Mouse (Mus musculus) heart, postnatal 14 days (tissue): Measurements from ENCODE around the gene B230104I21Rik. TPM values are rescaled to one million over a fixed set of nuclear protein-coding genes. Genes with fewer than 3 reads are reported as not detected.

ENCODE experiments used
- DNase-seq, 2 experiments: peaks; one replicate each; pipeline ENCODE4 v3.0.0; 2021 to 2022
- intact Hi-C: fragments of 180-260 bp; cut with DNase I; formaldehyde crosslinking; loops from one replicate; pipeline ENCODE4 v1.15.1; 2025
- long read RNA-seq, 2 experiments: library from polyadenylated mRNA; stranded (forward); transcript quantifications; one replicate each; pipeline ENCODE4 v2.0.0; 2021
- total RNA-seq, 2 experiments: library from RNA; stranded (reverse); gene quantifications; 2 replicates each; pipeline ENCODE4 v1.2.3; 2021

B230104I21Rik gene
- total RNA-seq: not detected
- long read RNA-seq, experiment 1: 0 reads
- long read RNA-seq, experiment 2: 0 reads

- intact Hi-C loops: no loop called here
Observed at GRCm38 (mm10) chr4:154335761-154336160, at the start of gene B230104I21Rik. Gene B230104I21Rik, plus strand, starts transcription at chr4:154336127.

DNA sequence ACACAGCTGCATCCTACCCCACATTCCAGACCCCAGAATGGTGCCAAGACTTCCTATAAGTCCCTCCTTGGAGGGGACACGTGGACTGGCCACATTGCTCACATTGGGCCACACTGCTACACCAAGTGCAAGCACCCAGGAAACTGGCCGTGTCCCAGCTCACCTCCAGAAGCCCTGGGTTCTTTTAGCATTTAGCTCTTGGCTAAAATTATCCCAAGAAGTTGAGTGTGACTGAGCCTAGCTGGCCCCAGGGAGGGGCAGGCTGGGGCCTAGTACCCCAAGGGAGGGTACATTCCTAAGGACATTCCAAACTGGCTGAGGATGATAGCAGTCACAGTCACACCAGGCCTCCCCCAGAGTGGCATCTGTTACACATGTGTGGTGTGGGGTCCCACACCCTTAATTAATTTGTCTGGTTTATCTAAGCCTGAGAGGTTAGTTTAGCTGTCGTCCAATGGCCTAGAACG is 42.2 kb upstream of the B230104I21Rik start:
- no peak for DNase-seq
- intact Hi-C loops: no loop called here

More at GRCm38 (mm10) chr4:154335761-154336160, at the start of gene B230104I21Rik:
- no peak for DNase-seq

- intact Hi-C loops: no loop called here
- DNase-seq: no peak
Observed at GRCm38 (mm10) chr4:154294262-154294731, 41.6 kb upstream of the B230104I21Rik start.

DNA sequence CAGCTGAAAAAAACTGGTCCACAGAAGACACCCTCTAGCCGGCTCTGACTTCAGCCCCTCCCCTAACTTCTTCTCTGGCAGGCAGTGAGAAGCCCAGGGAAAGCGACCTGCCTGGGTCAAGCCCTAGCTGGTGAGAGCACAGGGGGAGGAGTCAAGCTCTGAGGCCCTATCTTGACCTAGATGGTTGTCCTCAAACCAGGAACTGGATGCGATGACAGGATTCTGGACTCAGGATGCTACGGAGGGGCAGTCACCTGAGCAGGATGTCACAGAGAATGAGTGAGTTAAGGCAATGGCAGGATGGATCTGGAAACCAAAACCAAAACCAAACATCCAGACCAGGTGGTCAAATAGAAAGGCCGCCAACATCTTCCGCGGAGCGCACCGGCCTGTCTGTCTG is 38.2 kb upstream of the B230104I21Rik start:
- intact Hi-C loops: no loop called here
- DNase-seq: no peak

DNA sequence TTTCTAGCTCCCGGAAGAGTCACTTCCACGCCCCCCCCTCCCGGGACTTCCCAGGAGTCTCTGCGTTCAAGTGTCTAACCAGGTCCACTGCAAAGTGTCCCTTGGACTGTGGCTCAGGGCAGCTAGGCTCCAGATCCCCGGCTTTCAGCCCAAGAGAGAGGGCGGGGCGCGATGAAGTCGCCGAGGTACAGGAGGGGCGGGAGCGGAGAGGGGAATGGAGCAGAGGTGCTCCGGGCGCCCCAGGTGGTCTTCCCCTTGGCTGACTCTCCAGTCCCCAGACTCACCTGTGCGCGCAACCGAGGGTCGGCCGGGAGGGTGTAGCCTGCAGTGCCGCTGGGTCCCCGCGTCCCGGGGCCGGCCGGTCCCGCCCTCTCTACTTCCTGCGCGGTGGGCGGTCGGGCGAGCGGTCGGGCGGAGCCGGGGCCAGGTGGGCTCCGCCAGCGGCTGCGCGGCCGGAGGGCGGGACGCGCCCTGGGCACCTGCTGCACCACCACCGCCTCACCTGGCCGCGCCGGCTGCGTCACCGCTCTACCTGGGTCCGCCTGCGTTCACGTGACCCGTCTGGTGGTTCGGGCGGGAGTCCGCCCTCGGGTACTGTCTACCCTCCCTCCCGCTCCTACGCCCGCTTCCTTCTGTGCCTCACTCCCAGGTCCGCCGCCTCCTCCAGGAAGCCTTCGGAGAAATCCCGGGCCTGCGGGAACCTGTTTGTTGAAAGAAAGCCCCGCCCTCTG is 36.2 kb upstream of the B230104I21Rik start:
- intact Hi-C loops: loop anchor here (2.0 kb wide), 2 partner anchors 137 to 235 kb away; no protein-coding TSS in a partner anchor
- DNase-seq: no peak

- peak; percentile 40 to 59 for DNase-seq
- intact Hi-C loops: loop anchor here (2.0 kb wide), 2 partner anchors 139 to 237 kb away; no protein-coding TSS in a partner anchor
Observed at GRCm38 (mm10) chr4:154301466-154301881, 34.5 kb upstream of the B230104I21Rik start, which contains the start of gene Arhgef16. Gene Arhgef16, minus strand, starts transcription at chr4:154301676.

- no peak for DNase-seq
- intact Hi-C loops: no loop called here
Observed at GRCm38 (mm10) chr4:154309131-154309530, 26.8 kb upstream of the B230104I21Rik start.

DNA sequence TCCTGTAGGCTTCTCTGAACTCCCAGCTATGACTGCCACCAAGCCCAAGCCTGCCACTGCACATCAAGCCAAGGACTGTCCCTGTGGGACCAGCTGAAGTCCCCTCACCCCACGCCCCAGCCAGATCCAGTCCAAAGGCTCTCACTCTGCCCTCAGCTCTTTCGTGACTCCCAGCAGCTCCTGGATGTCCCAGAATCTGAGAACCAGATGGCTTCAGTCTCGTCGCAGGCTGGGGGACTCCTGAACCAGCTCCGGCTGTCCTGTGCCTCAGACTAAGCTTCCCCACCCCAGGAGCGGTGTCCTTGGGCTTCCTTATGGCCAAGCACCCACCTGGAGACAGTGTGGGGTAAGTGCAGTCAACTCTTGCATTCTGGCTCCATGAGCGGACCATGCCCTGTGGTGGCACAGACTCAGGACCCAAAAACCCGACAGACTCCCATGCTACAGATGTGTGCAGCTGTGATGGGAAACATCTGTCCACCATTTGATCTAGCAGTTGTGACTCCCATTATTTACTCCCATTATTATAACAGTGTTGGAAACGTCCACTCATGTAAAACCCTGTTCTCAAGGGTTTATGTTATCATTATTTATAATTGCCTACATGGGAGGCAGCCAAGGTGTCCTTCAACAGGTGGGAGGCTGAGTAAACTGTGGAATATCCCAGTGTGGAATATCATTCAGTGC is 25.2 kb upstream of the B230104I21Rik start:
- no peak for DNase-seq
- intact Hi-C loops: no loop called here

DNA sequence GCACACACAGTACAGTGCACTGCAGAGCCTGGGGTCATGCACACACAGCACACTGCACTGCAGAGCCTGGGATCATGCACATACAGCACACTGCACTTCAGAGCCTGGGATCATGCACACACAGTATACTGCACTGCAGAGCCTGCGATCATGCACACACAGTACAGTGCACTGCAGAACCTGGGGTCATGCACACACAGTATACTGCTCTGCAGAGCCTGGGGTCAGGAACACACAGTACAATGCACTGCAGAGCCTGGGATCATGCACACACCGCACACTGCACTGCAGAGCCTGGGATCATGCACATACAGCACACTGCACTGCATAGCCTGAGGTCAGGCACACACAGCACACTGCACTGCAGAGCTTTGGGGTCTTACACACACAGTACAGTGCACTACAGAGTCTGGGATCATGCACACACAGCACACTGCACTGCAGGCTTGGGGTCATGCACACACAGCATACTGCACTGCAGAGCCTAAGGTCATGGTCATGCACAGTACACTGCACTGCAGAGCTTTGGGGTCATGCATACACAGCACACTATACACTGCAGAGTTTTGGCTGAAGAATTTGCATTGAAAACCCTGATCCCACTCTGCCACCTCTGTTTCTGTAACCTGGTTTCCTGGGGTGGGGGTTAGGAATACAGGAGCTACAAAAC is 23.6 kb upstream of the B230104I21Rik start:
- DNase-seq: no peak
- intact Hi-C loops: no loop called here

DNA sequence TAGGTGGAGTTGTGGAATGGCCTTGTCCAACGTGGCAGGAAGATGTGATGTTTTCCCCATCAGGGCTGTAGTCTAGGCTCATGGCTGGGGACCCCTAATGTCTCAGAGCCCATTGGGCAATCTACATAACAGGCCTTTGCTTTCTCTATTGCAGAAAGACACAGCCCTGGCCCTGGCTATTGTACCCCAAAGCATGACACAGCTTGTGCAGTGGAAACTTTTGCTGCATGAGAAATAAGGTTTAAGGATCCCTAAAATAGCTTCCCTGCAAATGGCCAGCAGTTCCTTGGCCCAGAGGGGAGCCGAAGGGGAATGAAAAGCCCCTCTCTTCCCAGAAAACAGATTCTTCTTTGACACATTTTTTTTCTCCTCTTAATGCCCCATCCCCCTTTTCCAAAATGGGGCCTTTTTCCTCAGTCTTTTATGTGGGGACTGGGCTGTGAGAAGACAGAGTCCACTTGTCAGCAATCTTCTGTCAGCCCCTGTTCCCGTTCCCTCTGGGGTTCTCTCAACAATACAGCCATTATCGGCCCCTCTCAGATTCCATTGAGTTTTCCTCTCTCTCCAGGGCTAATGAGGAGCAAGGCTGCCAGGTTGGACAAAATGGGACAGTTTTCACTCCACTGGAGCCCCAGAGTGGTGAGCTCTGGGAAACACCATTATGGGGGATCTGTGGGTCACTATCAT is 22.8 kb upstream of the B230104I21Rik start:
- intact Hi-C loops: no loop called here
- DNase-seq: no peak

DNA sequence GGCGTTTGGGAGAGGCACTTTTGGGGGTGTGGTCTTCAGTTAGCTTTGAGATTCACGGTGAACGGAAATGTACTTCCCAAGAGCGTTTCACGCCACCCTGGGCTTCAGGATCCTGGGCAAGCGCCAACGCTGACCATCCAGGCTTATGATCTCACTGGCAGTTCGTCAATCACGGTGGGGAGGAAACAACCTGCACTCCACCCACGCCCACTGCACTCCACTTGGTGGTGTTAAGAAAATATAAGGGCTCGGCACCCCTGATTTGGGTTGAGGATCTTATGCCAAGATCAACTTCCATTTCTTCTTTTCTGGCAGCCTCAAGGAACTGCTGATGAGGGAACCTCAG is 22.3 kb upstream of the B230104I21Rik start:
- no peak for DNase-seq
- intact Hi-C loops: no loop called here

DNA sequence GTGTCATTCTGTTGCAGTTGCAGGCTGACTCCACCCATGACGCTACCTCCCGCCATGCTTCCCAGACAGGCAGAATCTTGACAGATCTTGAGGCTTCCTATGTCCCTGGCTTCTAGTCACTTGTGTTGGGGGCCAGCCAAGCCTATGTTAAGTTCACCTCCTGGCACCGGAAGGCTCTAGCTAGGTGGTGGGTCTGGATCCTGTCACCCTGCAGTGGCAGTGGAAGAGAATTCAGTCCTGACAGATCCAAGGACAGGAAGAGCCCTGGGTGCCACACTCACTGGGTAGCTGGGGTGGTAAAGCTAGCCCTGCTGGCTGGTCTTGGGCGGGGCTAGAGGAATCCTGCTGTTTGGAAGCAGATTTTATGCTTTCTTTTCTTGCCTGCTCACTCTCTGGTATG is 10.5 kb upstream of the B230104I21Rik start:
- intact Hi-C loops: loop anchor here (5.0 to 10.0 kb wide), 3 partner anchors 432 to 502 kb away; no protein-coding TSS in a partner anchor
- no peak for DNase-seq

DNA sequence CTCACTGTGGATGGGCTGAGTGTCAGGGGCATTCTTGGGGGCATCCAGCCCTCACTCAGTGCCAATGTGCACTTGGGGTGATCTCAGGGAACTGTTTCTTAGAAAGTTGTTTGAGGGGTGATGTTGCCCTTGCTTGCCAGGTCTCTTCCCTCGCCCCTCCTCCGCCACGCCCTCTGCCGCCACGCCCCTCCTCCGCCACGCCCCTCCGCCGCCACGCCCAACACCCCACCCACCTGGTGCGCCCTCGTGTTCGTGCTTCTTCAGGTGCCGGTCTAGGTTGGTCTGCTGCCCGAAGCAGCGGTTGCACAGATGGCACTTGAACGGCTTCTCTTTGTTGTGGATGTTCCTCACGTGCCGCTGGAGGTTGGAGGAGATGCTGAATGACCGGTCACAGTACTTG is 7.5 kb upstream of the B230104I21Rik start:
- intact Hi-C loops: loop anchor here (2.0 to 10.0 kb wide), 5 partner anchors 62 to 499 kb away; no protein-coding TSS in a partner anchor

GRCm38 (mm10) chr4:154328836-154329235 is 7.1 kb upstream of the B230104I21Rik start:
- intact Hi-C loops: loop anchor here (2.0 to 10.0 kb wide), 5 partner anchors 62 to 498 kb away; no protein-coding TSS in a partner anchor
- DNase-seq: peak; percentile 63 to 81

More for the DNA sequence above, 7.5 kb upstream of the B230104I21Rik start:
- DNase-seq: no peak

DNA sequence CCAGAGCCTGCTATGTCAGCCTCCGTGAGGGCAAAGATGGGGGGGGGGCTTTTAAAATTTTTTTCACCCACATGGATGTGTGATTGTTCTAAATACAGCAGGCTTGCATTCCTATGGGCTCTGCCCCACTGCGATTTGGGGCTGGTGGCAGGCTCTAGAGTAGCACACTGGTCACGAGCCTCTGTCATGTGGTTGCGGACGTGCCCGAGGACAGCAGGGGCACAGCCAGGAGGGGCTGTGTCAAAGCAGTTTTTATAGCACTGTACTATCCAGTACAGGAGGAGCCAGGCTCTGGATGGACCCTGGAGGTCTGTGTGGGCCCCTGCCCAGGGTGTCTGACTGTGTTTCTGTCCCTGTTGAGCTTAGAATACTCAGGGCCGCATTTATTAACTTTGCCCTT is 5.9 kb upstream of the B230104I21Rik start:
- intact Hi-C loops: loop anchor here (2.0 kb wide), 1 partner anchor 305 kb away; no protein-coding TSS in a partner anchor
- DNase-seq: peak; percentile 41 to 49

DNA sequence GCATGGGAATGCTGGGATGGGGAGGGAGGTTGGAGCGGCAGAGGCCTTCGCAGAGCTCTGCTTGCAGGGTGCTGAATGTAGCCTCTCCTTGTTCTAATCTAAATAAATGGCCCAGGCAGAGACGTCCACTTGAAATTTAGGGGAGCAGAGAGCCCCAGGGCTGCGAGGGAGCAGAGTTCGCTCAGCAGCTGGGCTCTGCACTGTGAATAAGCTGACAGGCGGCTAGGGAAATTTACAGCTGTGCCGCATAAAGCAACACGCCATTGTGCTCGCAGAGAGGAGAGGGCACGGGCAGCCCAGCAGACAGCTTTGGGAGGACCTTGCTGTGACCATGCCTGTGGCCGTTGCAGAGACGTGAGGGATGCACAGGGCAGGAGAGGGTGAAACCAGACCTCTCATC is 4.7 kb upstream of the B230104I21Rik start:
- no peak for DNase-seq
- intact Hi-C loops: loop anchor here (2.0 kb wide), 1 partner anchor 304 kb away; no protein-coding TSS in a partner anchor

GRCm38 (mm10) chr4:154333300-154333699 is 2.6 kb upstream of the B230104I21Rik start:
- intact Hi-C loops: no loop called here
- peak in 1 of 2 experiments; percentile 25 for DNase-seq

- DNase-seq: peak; percentile 59 to 61
- intact Hi-C loops: no loop called here
Observed at GRCm38 (mm10) chr4:154334699-154335402, 1.1 kb upstream of the B230104I21Rik start.

- intact Hi-C loops: no loop called here
- DNase-seq: peak; percentile 50 to 60
Observed at GRCm38 (mm10) chr4:154336650-154337049, 723 bp downstream of the B230104I21Rik start.
